10 mouse cellular contexts compared by ENCODE assay signal in genomic region chr8:20598300-20599170, GRCm38 (mm10). TPM values are rescaled to one million over a fixed set of nuclear protein-coding genes. Genes with fewer than 3 reads are reported as not detected.
A peak's percentile ranks its signal among the peaks of the same experiment; 100 is the strongest.
DNase-seq lines count a peak whose midpoint lies in the region; ATAC-seq lines count a peak whose summit lies in the region.
"Not testable (repeated sequence)": the region's sequence is repeated elsewhere in the genome, so short reads cannot be mapped to it uniquely, and the experiment has no call there.
"Had no signal": no experiment of that assay in that cellular context is flagged by ENCODE, and none has a peak within 500 bp of the region (broad histone marks: within the 10 kb centered on the region; RNA-seq: fewer than 3 reads in every experiment).

No protein-coding gene starts in this region.

- not testable (repeated sequence) for DNase-seq in liver, embryonic 13.5 days; midbrain, embryonic 11.5 days (ENCODE audit: low spot score, missing footprints)

- H3K27me3 ChIP-seq in embryonic facial prominence, embryonic 15.5 days; heart, embryonic 13.5 days (replicated peaks); hindbrain, embryonic 15.5 days; kidney, embryonic 15.5 days; liver, embryonic 13.5 days; midbrain, embryonic 11.5 days (ENCODE audit: control insufficient read depth, insufficient read depth, low read length); neural tube, embryonic 13.5 days: not testable (repeated sequence)

- 80% methylated on average over 9 of the region's 10 CpGs for WGBS in embryonic facial prominence, embryonic 15.5 days
- WGBS in heart, embryonic 13.5 days = 64% methylated on average over 8 of the region's 10 CpGs
- 82% methylated on average over 7 of the region's 10 CpGs for WGBS in hindbrain, embryonic 15.5 days
- 83% methylated on average over 8 of the region's 10 CpGs for WGBS in kidney, embryonic 15.5 days
- 56% methylated on average over 9 of the region's 10 CpGs for WGBS in liver, embryonic 13.5 days (ENCODE audit: insufficient replicate concordance)
- 83% methylated on average over 4 of the region's 10 CpGs for WGBS in midbrain, embryonic 11.5 days
- WGBS in neural tube, embryonic 13.5 days = 84% methylated on average over 8 of the region's 10 CpGs

- not testable (repeated sequence) for H3K27ac ChIP-seq in embryonic facial prominence, embryonic 15.5 days (replicated peaks); heart, embryonic 13.5 days (replicated peaks); hindbrain, embryonic 15.5 days (replicated peaks); kidney, embryonic 15.5 days; liver, embryonic 13.5 days; midbrain, embryonic 11.5 days (ENCODE audit: low read depth, low read length); neural tube, embryonic 13.5 days (replicated peaks)

- H3K4me3 ChIP-seq in embryonic facial prominence, embryonic 15.5 days (replicated peaks); heart, embryonic 13.5 days; hindbrain, embryonic 15.5 days; kidney, embryonic 15.5 days (replicated peaks); liver, embryonic 13.5 days (replicated peaks); midbrain, embryonic 11.5 days (ENCODE audit: low read depth, low read length); neural tube, embryonic 13.5 days: not testable (repeated sequence)

- not testable (repeated sequence) for H3K36me3 ChIP-seq in embryonic facial prominence, embryonic 15.5 days; heart, embryonic 13.5 days; hindbrain, embryonic 15.5 days; kidney, embryonic 15.5 days; liver, embryonic 13.5 days; midbrain, embryonic 11.5 days (ENCODE audit: control insufficient read depth, insufficient read depth, low read length); neural tube, embryonic 13.5 days

- H3K9me3 ChIP-seq in embryonic facial prominence, embryonic 15.5 days (replicated peaks); heart, embryonic 13.5 days; hindbrain, embryonic 15.5 days; kidney, embryonic 15.5 days (replicated peaks); liver, embryonic 13.5 days (replicated peaks); midbrain, embryonic 11.5 days (ENCODE audit: control insufficient read depth, low read length); neural tube, embryonic 13.5 days: not testable (repeated sequence)

- peak; percentile 82 for ATAC-seq in embryonic facial prominence, embryonic 15.5 days (ENCODE audit: insufficient number of reproducible peaks, low FRiP score, low TSS enrichment, low read depth)
- ATAC-seq in heart, embryonic 13.5 days (ENCODE audit: extremely low read depth, insufficient number of reproducible peaks, low FRiP score, low TSS enrichment) = peak; percentile 79
- ATAC-seq in hindbrain, embryonic 15.5 days (ENCODE audit: low FRiP score, low read depth) = peak; percentile 91
- ATAC-seq in kidney, embryonic 15.5 days (replicated peaks; ENCODE audit: low FRiP score) = peak; percentile 76
- 0 out of 2 replicates have a peak, but pooled peaks have one; percentile 47 for ATAC-seq in liver, embryonic 13.5 days (ENCODE audit: low read depth)
- peak; percentile 77 for ATAC-seq in midbrain, embryonic 11.5 days (ENCODE audit: low FRiP score)
- peak; percentile 75 for ATAC-seq in neural tube, embryonic 13.5 days (ENCODE audit: low read depth)

- H3K9ac ChIP-seq in embryonic facial prominence, embryonic 15.5 days; heart, embryonic 13.5 days; hindbrain, embryonic 15.5 days; kidney, embryonic 15.5 days; liver, embryonic 13.5 days; midbrain, embryonic 11.5 days (ENCODE audit: low read length); neural tube, embryonic 13.5 days: not testable (repeated sequence)

- H3K4me1 ChIP-seq in embryonic facial prominence, embryonic 15.5 days; heart, embryonic 13.5 days; hindbrain, embryonic 15.5 days (replicated peaks); kidney, embryonic 15.5 days; liver, embryonic 13.5 days (replicated peaks); midbrain, embryonic 11.5 days (ENCODE audit: control insufficient read depth, insufficient read depth, low read length); neural tube, embryonic 13.5 days (replicated peaks): not testable (repeated sequence)

- not testable (repeated sequence) for H3K4me2 ChIP-seq in embryonic facial prominence, embryonic 15.5 days (replicated peaks); heart, embryonic 13.5 days; hindbrain, embryonic 15.5 days; kidney, embryonic 15.5 days; liver, embryonic 13.5 days; midbrain, embryonic 11.5 days; neural tube, embryonic 13.5 days

RNA-seq across cellular contexts. Expression of gene Gm21119, which starts 16.2 kb away (rescaled TPM):
- polyA plus RNA-seq in embryonic facial prominence, embryonic 15.5 days (2015; fragmentation: Nextera tagmentation; extraction: Ambion mirVana) = 0.08 TPM in 1 of 2 replicates, not detected in the other
- polyA plus RNA-seq in heart, embryonic 13.5 days (2015; fragmentation: Nextera tagmentation; extraction: Ambion mirVana) = 0.15 and 0.24 TPM in 2 replicates
- polyA plus RNA-seq in hindbrain, embryonic 15.5 days (2015; fragmentation: Nextera tagmentation; extraction: Ambion mirVana) = 0.25 and 0.43 TPM in 2 replicates
- polyA plus RNA-seq in kidney, embryonic 15.5 days (2015; fragmentation: Nextera tagmentation; extraction: Ambion mirVana) = 0.09 TPM in 1 of 2 replicates, not detected in the other
- polyA plus RNA-seq in liver, embryonic 13.5 days (2015; fragmentation: Nextera tagmentation; extraction: Ambion mirVana) = not detected in 2 replicates
- polyA plus RNA-seq in midbrain, embryonic 11.5 days (2014; fragmentation: Nextera tagmentation; extraction: Ambion mirVana) = not detected in 2 replicates
- polyA plus RNA-seq in neural tube, embryonic 13.5 days (2015; fragmentation: Nextera tagmentation; extraction: Ambion mirVana) = 0.15 and 0.21 TPM in 2 replicates
- polyA plus RNA-seq: adrenal gland, adult 2 months; C2C12; lung, adult 2 months had no signal
